Mouse (Mus musculus): ENCODE results near the gene Sox12. TPM values are rescaled to one million over a fixed set of nuclear protein-coding genes. Genes with fewer than 3 reads are reported as not detected.

The Sox12 gene
- polyA plus RNA-seq, 1 experiment from 2014 or later: 12.1 TPM

GRCm38 (mm10) chr2:152357254-152357653, 40.6 kb downstream of the Sox12 start:
- no peak for ATAC-seq
- H3K27me3 ChIP-seq (ENCODE audit: control insufficient read depth, insufficient read depth, low read depth, low read length): no peaks in the 10 kb centered on the region
- no peak overlapping the region for H3K4me2 ChIP-seq (ENCODE audit: low read length)
- H3K9me3 ChIP-seq (replicated peaks; ENCODE audit: control insufficient read depth, low read length, poor library complexity, severe bottlenecking): no peaks in the 10 kb centered on the region
- H3K4me1 ChIP-seq (ENCODE audit: control insufficient read depth, insufficient read depth, low read length): no peaks in the 10 kb centered on the region
- H3K9ac ChIP-seq (ENCODE audit: low read depth, low read length): no peak overlapping the region
- H3K4me3 ChIP-seq (ENCODE audit: low read depth, low read length): no peak overlapping the region
- H3K36me3 ChIP-seq (ENCODE audit: control insufficient read depth, insufficient read depth, low read length): no peaks in the 10 kb centered on the region
- no peak overlapping the region for H3K27ac ChIP-seq (ENCODE audit: low read length)
- WGBS: 93% methylated on average over 3 of the region's 3 CpGs

- 90% methylated on average over 8 of the region's 8 CpGs for WGBS
- Histone ChIP-seq H3K4me1 (ENCODE audit: control insufficient read depth, insufficient read depth, low read length) (no peaks in the 10 kb centered on the region), H3K9ac (ENCODE audit: low read depth, low read length) (no peak overlapping the region), H3K27ac (ENCODE audit: low read length) (no peak overlapping the region), H3K4me2 (ENCODE audit: low read length) (no peak overlapping the region), H3K9me3 (replicated peaks; ENCODE audit: control insufficient read depth, low read length, poor library complexity, severe bottlenecking) (no peaks in the 10 kb centered on the region), H3K36me3 (ENCODE audit: control insufficient read depth, insufficient read depth, low read length) (no peaks in the 10 kb centered on the region), H3K27me3 (ENCODE audit: control insufficient read depth, insufficient read depth, low read depth, low read length) (no peaks in the 10 kb centered on the region), H3K4me3 (ENCODE audit: low read depth, low read length) (no peak overlapping the region)
- no peak for ATAC-seq
Observed at GRCm38 (mm10) chr2:152349842-152350540, 47.9 kb downstream of the Sox12 start.

- no peak overlapping the region for H3K27ac ChIP-seq (ENCODE audit: low read length)
- H3K4me1 ChIP-seq (ENCODE audit: control insufficient read depth, insufficient read depth, low read length): no peaks in the 10 kb centered on the region
- no peak overlapping the region for H3K4me3 ChIP-seq (ENCODE audit: low read depth, low read length)
- no peaks in the 10 kb centered on the region for H3K27me3 ChIP-seq (ENCODE audit: control insufficient read depth, insufficient read depth, low read depth, low read length)
- ATAC-seq: no peak
- no peak overlapping the region for H3K9ac ChIP-seq (ENCODE audit: low read depth, low read length)
- H3K4me2 ChIP-seq (ENCODE audit: low read length): no peak overlapping the region
- 76% methylated on average over 6 of the region's 6 CpGs for WGBS
- no peaks in the 10 kb centered on the region for H3K9me3 ChIP-seq (replicated peaks; ENCODE audit: control insufficient read depth, low read length, poor library complexity, severe bottlenecking)
- no peaks in the 10 kb centered on the region for H3K36me3 ChIP-seq (ENCODE audit: control insufficient read depth, insufficient read depth, low read length)
Observed at GRCm38 (mm10) chr2:152349205-152349604, 48.7 kb downstream of the Sox12 start.

- Histone ChIP-seq H3K27ac (ENCODE audit: low read length) (no peak overlapping the region), H3K36me3 (ENCODE audit: control insufficient read depth, insufficient read depth, low read length) (no peaks in the 10 kb centered on the region), H3K4me1 (ENCODE audit: control insufficient read depth, insufficient read depth, low read length) (no peaks in the 10 kb centered on the region), H3K4me3 (ENCODE audit: low read depth, low read length) (no peak overlapping the region), H3K27me3 (ENCODE audit: control insufficient read depth, insufficient read depth, low read depth, low read length) (no peaks in the 10 kb centered on the region), H3K9ac (ENCODE audit: low read depth, low read length) (no peak overlapping the region), H3K4me2 (ENCODE audit: low read length) (no peak overlapping the region), H3K9me3 (replicated peaks; ENCODE audit: control insufficient read depth, low read length, poor library complexity, severe bottlenecking) (no peaks in the 10 kb centered on the region)
- 80% methylated on average over 2 of the region's 2 CpGs for WGBS
- ATAC-seq: no peak
Observed at GRCm38 (mm10) chr2:152347722-152348121, 50.1 kb downstream of the Sox12 start.

GRCm38 (mm10) chr2:152346776-152347465, 50.9 kb downstream of the Sox12 start:
- Histone ChIP-seq H3K4me3 (ENCODE audit: low read depth, low read length) (no peak overlapping the region), H3K9me3 (replicated peaks; ENCODE audit: control insufficient read depth, low read length, poor library complexity, severe bottlenecking) (no peaks in the 10 kb centered on the region), H3K4me1 (ENCODE audit: control insufficient read depth, insufficient read depth, low read length) (no peaks in the 10 kb centered on the region), H3K36me3 (ENCODE audit: control insufficient read depth, insufficient read depth, low read length) (no peaks in the 10 kb centered on the region), H3K27ac (ENCODE audit: low read length) (no peak overlapping the region), H3K9ac (ENCODE audit: low read depth, low read length) (no peak overlapping the region), H3K4me2 (ENCODE audit: low read length) (no peak overlapping the region), H3K27me3 (ENCODE audit: control insufficient read depth, insufficient read depth, low read depth, low read length) (no peaks in the 10 kb centered on the region)
- no peak for ATAC-seq
- WGBS: 42% methylated on average over 9 of the region's 9 CpGs

GRCm38 (mm10) chr2:152345393-152345792, 52.5 kb downstream of the Sox12 start:
- 64% methylated on average over 6 of the region's 6 CpGs for WGBS

GRCm38 (mm10) chr2:152344909-152345308, 53.0 kb downstream of the Sox12 start:
- Histone ChIP-seq H3K9me3 (replicated peaks; ENCODE audit: control insufficient read depth, low read length, poor library complexity, severe bottlenecking) (no peaks in the 10 kb centered on the region), H3K4me1 (ENCODE audit: control insufficient read depth, insufficient read depth, low read length) (no peaks in the 10 kb centered on the region), H3K4me2 (ENCODE audit: low read length) (no peak overlapping the region), H3K9ac (ENCODE audit: low read depth, low read length) (no peak overlapping the region), H3K4me3 (ENCODE audit: low read depth, low read length) (no peak overlapping the region), H3K36me3 (ENCODE audit: control insufficient read depth, insufficient read depth, low read length) (no peaks in the 10 kb centered on the region), H3K27ac (ENCODE audit: low read length) (no peak overlapping the region), H3K27me3 (ENCODE audit: control insufficient read depth, insufficient read depth, low read depth, low read length) (no peaks in the 10 kb centered on the region)
- WGBS: 64% methylated on average over 5 of the region's 5 CpGs
- no peak for ATAC-seq

More at GRCm38 (mm10) chr2:152345393-152345792, 52.5 kb downstream of the Sox12 start:
- no peak overlapping the region for H3K4me3 ChIP-seq (ENCODE audit: low read depth, low read length)
- no peak overlapping the region for H3K9ac ChIP-seq (ENCODE audit: low read depth, low read length)
- H3K36me3 ChIP-seq (ENCODE audit: control insufficient read depth, insufficient read depth, low read length): no peaks in the 10 kb centered on the region
- ATAC-seq: no peak
- no peaks in the 10 kb centered on the region for H3K4me1 ChIP-seq (ENCODE audit: control insufficient read depth, insufficient read depth, low read length)
- H3K9me3 ChIP-seq (replicated peaks; ENCODE audit: control insufficient read depth, low read length, poor library complexity, severe bottlenecking): no peaks in the 10 kb centered on the region
- H3K27ac ChIP-seq (ENCODE audit: low read length): no peak overlapping the region
- H3K27me3 ChIP-seq (ENCODE audit: control insufficient read depth, insufficient read depth, low read depth, low read length): no peaks in the 10 kb centered on the region
- no peak overlapping the region for H3K4me2 ChIP-seq (ENCODE audit: low read length)

- H3K36me3 ChIP-seq (ENCODE audit: control insufficient read depth, insufficient read depth, low read length): no peaks in the 10 kb centered on the region
- H3K9ac ChIP-seq (ENCODE audit: low read depth, low read length): peak overlapping the region; percentile 65; the same call in 1 of the 2 replicates
- peak; percentile 18; the same call in 1 of the 2 replicates for ATAC-seq
- no peaks in the 10 kb centered on the region for H3K27me3 ChIP-seq (ENCODE audit: control insufficient read depth, insufficient read depth, low read depth, low read length)
- H3K27ac ChIP-seq (ENCODE audit: low read length): no peak overlapping the region
- no peaks in the 10 kb centered on the region for H3K4me1 ChIP-seq (ENCODE audit: control insufficient read depth, insufficient read depth, low read length)
- peak overlapping the region; percentile 70 for H3K4me2 ChIP-seq (ENCODE audit: low read length)
- H3K9me3 ChIP-seq (replicated peaks; ENCODE audit: control insufficient read depth, low read length, poor library complexity, severe bottlenecking): no peaks in the 10 kb centered on the region
- WGBS: 9% methylated on average over 10 of the region's 10 CpGs
- peak overlapping the region; percentile 52 for H3K4me3 ChIP-seq (ENCODE audit: low read depth, low read length)
Observed at GRCm38 (mm10) chr2:152344361-152344760, 53.5 kb downstream of the Sox12 start.

Measured in midbrain, embryonic 16.5 days (tissue).